Mouse (Mus musculus): Measurements from ENCODE around the gene Nptxr. TPM values are rescaled to one million over a fixed set of nuclear protein-coding genes. Genes with fewer than 3 reads are reported as not detected.

Gene Nptxr
- 1 to 10 TPM; 5.1 to 5.5 TPM for total RNA-seq (2021)
- long read RNA-seq, experiment 1, full-length matches to known transcripts, result 1 of 2 reads
- long read RNA-seq, experiment 1, partial matches to known transcripts, result 0 of 2 reads
- long read RNA-seq, experiment 1, other reads (novel, unspliced or antisense), result 1 of 2 reads
- long read RNA-seq, experiment 2, full-length matches to known transcripts, result 1 of 2 reads
- long read RNA-seq, experiment 2, partial matches to known transcripts, result 0 of 2 reads
- long read RNA-seq, experiment 2, other reads (novel, unspliced or antisense), result 1 of 2 reads

DNA sequence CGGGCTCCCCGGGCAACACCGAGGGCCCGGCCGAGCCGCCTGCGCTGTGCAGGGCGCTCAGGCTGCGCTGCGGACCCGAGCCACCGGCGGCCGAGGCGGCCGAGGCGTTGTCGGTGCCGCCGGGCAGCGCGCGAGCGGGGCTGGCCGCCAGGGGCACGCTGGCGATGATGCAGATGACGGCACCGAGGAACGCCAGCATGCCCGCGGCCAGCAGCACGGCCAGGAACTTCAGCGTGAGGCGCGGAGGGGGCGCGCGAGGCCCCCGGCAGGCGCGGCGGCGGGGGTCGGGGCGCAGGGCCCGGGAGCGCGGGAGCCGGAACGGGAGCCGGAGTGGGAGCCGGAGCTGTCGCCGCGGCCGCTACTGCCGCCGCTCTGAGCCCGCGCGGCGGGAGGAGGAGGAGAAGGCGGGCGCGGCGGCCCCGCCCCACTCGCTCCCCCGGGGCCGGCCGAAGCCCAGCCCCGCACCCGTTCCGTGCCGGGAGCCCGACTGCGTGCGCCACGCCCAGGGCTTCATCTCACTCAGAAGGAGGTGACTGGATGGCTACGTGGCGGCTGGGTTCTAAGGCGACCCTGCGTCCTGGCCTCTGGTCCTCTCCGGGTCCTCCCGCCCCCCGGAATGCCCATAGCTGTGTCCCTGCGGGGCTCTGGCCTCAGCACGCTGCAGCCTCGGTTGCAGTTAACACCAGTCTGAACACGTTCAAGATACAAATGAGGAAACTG is at the start of gene Nptxr:
Gene Nptxr (minus strand): TSS at position 415 of the 720 bp plus-strand sequence.
- DNase-seq (ENCODE audit: low spot score in 2 of 2), result peak; percentile 57 to 74

- no peak for DNase-seq (ENCODE audit: low spot score in 2 of 2)
Measured at GRCm38 (mm10) chr15:79850143-79850542, 45.6 kb upstream of the Nptxr start.

- DNase-seq (ENCODE audit: low spot score in 2 of 2), result no peak
Measured at GRCm38 (mm10) chr15:79847100-79847499, 42.5 kb upstream of the Nptxr start.

GRCm38 (mm10) chr15:79845986-79846385 is 41.4 kb upstream of the Nptxr start:
- DNase-seq (ENCODE audit: low spot score in 2 of 2), result no peak

DNA sequence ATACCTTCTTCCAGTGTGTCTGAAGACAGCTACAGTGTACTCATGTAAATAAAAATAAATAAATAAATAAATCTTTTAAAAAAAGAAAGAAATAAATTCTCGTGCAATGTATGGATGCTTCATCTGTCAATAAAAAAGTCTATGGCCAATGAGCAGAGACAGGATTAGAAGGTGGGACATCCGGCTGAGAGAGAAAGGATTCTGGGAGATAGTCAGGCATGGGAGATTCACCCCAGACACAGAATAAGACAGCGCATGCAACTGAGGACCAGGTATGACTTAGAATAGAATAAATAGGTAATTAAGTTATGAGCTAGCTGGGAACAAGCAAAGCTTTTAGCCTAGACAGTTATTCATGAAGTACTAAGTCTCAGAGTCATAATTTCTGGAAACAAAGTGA is 38.4 kb upstream of the Nptxr start:
- DNase-seq (ENCODE audit: low spot score in 2 of 2), result no peak

- no peak for DNase-seq (ENCODE audit: low spot score in 2 of 2)
Measured at GRCm38 (mm10) chr15:79840281-79840680, 35.7 kb upstream of the Nptxr start.

- peak in 1 of 2 experiments; percentile 14 for DNase-seq (ENCODE audit: low spot score in 2 of 2)
Measured at GRCm38 (mm10) chr15:79834881-79835260, 30.3 kb upstream of the Nptxr start.

DNA sequence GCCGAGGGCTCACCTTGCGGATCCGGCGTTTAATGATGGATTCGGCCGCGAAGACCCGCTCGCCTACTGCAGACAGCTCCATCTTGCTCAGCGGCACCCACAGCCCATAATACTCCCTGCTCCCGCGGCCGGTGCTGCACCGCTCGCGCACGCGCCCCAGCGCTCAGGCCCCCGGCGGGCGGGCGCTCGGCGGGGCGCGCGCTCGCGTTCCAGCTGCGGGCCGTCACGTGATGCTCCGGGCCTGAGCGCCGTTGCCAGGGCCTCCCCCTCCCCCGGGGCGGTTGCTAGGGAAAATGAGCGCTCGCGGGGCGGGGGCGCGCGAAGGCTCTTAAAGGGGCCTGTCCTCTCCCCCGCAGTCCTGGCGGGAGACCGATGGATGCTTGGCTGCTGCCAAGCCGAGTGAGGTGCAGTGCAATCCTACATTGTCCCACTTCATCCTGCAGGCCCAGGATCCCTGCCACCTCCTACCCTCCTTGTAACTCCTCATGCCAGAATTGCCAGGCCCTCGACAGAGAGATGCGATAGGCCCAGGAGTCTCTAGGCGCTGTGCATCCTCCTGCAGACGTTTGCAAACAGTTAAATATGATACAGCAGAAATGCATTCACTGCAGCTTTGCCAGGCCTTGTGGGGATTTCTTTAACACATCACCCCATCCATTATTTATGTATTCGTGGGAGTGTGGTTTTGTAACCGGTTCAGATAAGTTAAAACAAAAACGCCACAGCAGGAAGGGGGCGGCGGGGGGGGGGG is 29.7 kb upstream of the Nptxr start, which contains the start of the genes Npcd and Cbx6:
Gene Npcd (minus strand): TSS at position 108 of the 751 bp plus-strand sequence.
Gene Cbx6 (minus strand): TSS at position 559 of the 751 bp plus-strand sequence.
- peak; percentile 95 for DNase-seq (ENCODE audit: low spot score in 2 of 2)

DNA sequence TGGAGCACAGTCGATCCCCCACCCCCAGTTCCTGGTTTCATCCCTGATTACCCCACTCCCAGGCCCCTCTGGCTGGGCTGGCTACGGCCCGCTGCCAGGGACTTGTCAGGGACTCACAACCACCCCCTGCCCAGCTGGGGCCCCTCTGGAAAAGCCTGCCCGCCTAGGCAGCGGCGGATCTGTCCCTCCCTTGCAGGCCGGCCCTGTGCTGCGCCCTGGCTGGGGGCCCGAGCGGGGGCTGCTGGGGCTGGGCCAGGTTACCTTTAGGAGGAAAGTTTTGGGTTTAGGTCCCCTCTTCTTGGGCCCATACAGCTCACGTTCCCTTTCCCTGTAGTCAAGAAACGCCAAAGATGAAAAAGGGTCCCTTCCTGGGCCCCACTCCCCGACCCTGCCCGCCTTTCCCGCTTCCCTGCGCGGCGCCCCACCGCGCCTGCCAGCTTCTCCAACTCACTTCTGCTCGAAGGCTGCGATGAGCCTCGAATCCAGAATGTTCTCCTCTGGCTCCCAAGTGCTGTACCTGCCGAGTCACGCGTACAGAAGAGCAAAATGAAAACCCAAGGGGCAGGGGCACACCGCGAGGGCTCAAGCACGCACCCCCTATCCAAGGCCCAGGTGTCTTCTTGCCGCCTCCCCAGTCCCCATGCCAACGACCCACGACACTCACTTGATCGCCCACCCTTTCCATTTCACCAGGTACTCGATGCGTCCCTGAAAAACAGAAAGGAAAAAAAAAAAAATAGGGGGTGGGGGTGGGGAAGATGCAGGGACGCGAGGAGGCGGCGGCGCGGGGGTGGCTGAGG is 28.9 kb upstream of the Nptxr start:
- peak in 1 of 2 experiments; percentile 44 for DNase-seq (ENCODE audit: low spot score in 2 of 2)

DNA sequence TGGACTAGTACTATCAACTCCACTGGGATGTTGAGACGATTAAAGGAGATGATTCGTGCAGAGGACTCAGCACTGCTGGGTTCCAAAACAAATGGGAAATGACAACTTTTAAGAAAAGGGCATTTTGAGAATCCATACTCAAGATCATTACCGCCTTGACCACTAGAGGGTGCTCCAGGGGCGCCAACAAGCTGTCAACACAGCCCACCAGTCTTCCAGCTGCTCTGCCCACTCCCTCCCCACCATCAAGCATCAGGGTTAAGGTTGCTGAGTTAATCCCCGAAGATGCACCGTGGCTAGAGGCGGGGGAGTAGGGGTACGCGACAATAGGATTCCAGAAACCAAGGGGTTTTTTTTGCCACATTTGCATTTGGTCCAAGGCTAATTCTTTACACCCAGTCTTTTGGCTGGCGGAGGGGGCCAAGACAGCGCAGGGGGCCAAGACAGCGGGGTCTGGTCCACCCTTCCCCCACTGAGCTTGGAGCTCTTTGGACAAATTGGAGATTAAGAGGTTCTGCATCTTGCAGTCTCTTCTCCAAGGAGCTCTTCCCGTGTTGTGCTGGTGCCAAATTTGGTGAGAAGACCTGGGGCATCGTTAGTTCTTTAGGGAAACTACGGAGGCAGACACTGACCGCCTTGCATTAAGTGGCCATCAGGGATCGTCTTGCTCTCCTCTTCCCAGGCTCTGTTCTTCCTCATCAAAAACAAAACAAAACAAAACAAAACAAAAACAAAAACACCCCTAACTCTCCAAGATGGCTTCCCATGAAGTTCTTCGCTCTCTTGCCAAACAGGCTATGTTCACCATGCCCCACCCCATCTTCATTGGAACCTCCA is 27.7 kb upstream of the Nptxr start:
- DNase-seq (ENCODE audit: low spot score in 2 of 2), result peak; percentile 75 to 77

DNA sequence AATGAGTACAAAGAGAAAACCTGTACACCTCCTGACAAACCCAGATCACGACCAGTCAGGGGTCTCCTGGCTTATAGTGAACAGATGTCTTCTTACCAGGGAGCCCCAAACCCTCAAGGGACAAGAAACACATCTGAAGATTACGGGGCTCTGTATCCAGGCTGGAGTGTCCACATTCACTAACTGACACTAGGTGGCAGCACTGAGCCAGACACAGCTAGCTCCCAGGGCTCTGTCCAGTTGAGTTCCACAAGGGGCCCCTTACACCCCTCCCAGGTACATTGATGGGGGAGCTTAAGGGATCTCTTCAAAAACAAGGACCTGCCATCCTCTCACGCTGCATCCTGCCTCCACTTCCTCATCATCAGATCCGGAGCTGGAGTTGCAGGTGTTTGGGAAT is 25.8 kb upstream of the Nptxr start:
- peak; percentile 67 to 68 for DNase-seq (ENCODE audit: low spot score in 2 of 2)

GRCm38 (mm10) chr15:79829431-79829830 is 24.9 kb upstream of the Nptxr start:
- DNase-seq (ENCODE audit: low spot score in 2 of 2), result no peak

GRCm38 (mm10) chr15:79828366-79829035 is 23.9 kb upstream of the Nptxr start:
- DNase-seq (ENCODE audit: low spot score in 2 of 2), result peak in 1 of 2 experiments; percentile 39

DNA sequence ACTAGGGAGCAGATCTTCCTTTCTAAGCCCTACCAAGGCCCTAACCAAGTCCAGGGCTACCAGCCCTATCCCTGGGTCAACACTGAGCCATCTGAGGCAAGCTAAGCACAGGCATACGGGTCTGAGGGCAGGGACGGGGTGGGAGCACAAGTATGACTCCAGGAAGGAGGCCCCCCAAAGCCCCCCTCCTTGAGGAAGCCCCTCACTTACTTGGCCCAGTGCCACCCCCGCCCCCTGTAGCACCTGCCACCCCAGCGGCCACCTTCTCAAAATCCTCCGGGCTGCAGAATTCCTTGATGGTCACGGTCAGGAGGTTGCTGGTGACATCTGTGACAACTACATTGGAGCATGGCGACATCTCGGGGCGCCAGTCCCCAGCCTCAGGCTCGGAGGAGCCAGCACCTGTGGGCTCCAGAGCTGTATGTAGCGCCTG is 23.2 kb upstream of the Nptxr start:
- DNase-seq (ENCODE audit: low spot score in 2 of 2), result no peak

GRCm38 (mm10) chr15:79827061-79827777 is 22.7 kb upstream of the Nptxr start:
- DNase-seq (ENCODE audit: low spot score in 2 of 2), result no peak

DNA sequence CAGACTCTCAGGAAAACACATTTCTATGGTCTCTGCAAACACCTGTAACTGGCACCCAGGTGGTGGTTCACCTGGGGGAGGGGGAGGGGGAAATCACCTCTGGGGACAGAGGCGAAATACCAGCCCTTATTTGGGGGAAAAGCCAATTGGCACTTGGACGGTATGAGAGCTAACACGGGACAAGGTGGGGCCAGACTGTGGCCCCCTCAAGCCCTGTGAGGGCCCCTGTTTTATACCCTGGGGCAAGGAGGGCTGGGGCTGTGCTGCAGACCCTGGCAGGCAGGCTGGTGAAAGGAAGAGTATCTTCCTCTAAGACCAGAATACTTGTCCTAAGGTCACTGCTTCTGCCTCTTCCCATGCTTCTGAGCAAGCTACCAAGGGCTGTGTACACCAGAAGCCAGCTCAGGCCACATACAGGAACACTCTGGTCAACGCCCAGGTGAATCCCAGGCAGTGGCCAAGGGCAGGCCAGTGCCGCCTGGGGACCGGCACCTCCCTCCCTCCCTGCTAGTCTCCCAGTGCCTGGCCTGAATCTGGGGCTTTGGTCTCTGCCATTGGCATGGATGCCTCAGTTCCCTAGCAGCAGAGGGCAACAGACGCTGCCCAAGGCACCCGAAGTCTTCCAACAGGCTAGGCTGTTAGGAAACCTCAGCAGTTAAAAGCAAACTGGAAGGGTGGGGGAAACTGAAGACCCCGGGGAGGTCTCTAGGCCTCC is 21.8 kb upstream of the Nptxr start:
- no peak for DNase-seq (ENCODE audit: low spot score in 2 of 2)

DNA sequence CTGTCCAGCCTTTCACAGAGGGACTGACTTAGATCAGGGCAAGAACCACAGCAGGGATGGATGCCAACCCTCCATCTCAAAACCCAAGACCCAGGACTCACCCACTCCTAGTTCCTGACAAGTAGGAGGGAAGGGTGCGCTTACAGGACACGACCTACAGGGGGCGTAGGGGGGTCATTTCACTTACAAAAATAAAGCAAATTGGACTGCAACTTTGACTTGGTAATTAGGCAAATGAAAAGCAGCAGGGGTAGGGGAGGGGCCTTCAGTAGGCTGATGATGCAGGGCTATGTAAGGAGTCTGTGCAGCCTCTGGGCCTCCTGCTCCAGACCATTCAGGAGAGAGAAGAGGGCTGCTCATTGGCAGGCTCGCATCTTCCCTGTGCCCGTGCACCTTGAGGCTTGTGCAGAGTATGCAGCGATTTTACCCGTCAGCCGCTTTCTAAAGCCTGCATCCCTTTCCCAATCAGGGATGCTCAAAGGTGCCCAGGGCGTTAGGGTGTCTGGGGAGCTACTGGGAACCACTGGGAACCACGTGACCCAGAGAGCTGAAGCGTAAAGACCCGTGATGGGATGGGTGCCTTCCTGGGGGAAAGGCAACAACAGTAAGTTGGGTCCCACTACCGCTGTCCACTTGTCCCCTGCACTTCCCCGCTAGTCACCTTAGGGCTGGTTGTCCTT is 20.7 kb upstream of the Nptxr start:
- DNase-seq (ENCODE audit: low spot score in 2 of 2), result no peak
